Mouse (Mus musculus): ENCODE data around the gene Fbxw27. TPM values are rescaled to one million over a fixed set of nuclear protein-coding genes. Genes with fewer than 3 reads are reported as not detected.

The Fbxw27 gene
- polyA plus RNA-seq, 1 experiment from 2014 or later = not detected

Other genes starting within 250 kb of the Fbxw27 start
- not detected in 2 replicates for gene Fbxw15, start 222.4 kb downstream of the Fbxw27 start, polyA plus RNA-seq (2015; fragmentation: Nextera tagmentation; extraction: Ambion mirVana)
- 0.09 TPM in 1 of 2 replicates, not detected in the other for gene Fbxw24, start 164.6 kb downstream of the Fbxw27 start, polyA plus RNA-seq (2015; fragmentation: Nextera tagmentation; extraction: Ambion mirVana)
- gene Fbxw25, start 126.0 kb downstream of the Fbxw27 start, polyA plus RNA-seq (2015; fragmentation: Nextera tagmentation; extraction: Ambion mirVana) = not detected in 2 replicates
- 0.09 TPM in 1 of 2 replicates, not detected in the other for gene Fbxw18, start 88.0 kb downstream of the Fbxw27 start, polyA plus RNA-seq (2015; fragmentation: Nextera tagmentation; extraction: Ambion mirVana)
- 0.07 and 0.18 TPM in 2 replicates for gene Fbxw26, start 44.6 kb downstream of the Fbxw27 start, polyA plus RNA-seq (2015; fragmentation: Nextera tagmentation; extraction: Ambion mirVana)
- gene Spink8, start 21.6 kb upstream of the Fbxw27 start, polyA plus RNA-seq (2015; fragmentation: Nextera tagmentation; extraction: Ambion mirVana) = 0.18 and 0.67 TPM in 2 replicates
- 97.0 and 98.7 TPM in 2 replicates for gene Nme6, start 42.1 kb upstream of the Fbxw27 start, polyA plus RNA-seq (2015; fragmentation: Nextera tagmentation; extraction: Ambion mirVana)
- 1.9 and 3.5 TPM in 2 replicates for gene Camp, start 58.9 kb upstream of the Fbxw27 start, polyA plus RNA-seq (2015; fragmentation: Nextera tagmentation; extraction: Ambion mirVana)
- 31.2 and 31.3 TPM in 2 replicates for gene Cdc25a, start 84.9 kb upstream of the Fbxw27 start, polyA plus RNA-seq (2015; fragmentation: Nextera tagmentation; extraction: Ambion mirVana)
- 52.8 and 57.2 TPM in 2 replicates for gene Map4, start 140.8 kb upstream of the Fbxw27 start, polyA plus RNA-seq (2015; fragmentation: Nextera tagmentation; extraction: Ambion mirVana)